Mouse (Mus musculus): ENCODE results near the gene Gstm2.
"Not testable (repeated sequence)": the region's sequence is repeated elsewhere in the genome, so short reads cannot be mapped to it uniquely, and the experiment has no call there.

Gstm2 gene

GRCm38 (mm10) chr3:107986041-107986562 lies at the start of gene Gstm2:
TSS of gene Gstm2 (minus strand) at chr3:107986453.
- no peak for DNase-seq (ENCODE audit: low read depth, low spot score)

GRCm38 (mm10) chr3:108033156-108033555 lies 46.9 kb upstream of the Gstm2 start:
- DNase-seq (ENCODE audit: low read depth, low spot score): no peak

- DNase-seq (ENCODE audit: low read depth, low spot score): no peak
These were observed 45.9 kb upstream of the Gstm2 start for GRCm38 (mm10) chr3:108032113-108032512.

- DNase-seq (ENCODE audit: low read depth, low spot score): no peak
These were observed 42.5 kb upstream of the Gstm2 start for GRCm38 (mm10) chr3:108028641-108029365.

- no peak for DNase-seq (ENCODE audit: low read depth, low spot score)
These were observed 40.3 kb upstream of the Gstm2 start for GRCm38 (mm10) chr3:108026597-108026996.

- DNase-seq (ENCODE audit: low read depth, low spot score): no peak
These were observed 39.8 kb upstream of the Gstm2 start for GRCm38 (mm10) chr3:108026049-108026448.

- DNase-seq (ENCODE audit: low read depth, low spot score): no peak
These were observed 39.1 kb upstream of the Gstm2 start for GRCm38 (mm10) chr3:108025318-108025717.

GRCm38 (mm10) chr3:108022650-108023049 lies 36.4 kb upstream of the Gstm2 start:
- no peak for DNase-seq (ENCODE audit: low read depth, low spot score)

GRCm38 (mm10) chr3:108020351-108021022 lies 34.2 kb upstream of the Gstm2 start:
- not testable (repeated sequence) for DNase-seq (ENCODE audit: low read depth, low spot score)

- DNase-seq (ENCODE audit: low read depth, low spot score): not testable (repeated sequence)
These were observed 33.0 kb upstream of the Gstm2 start for GRCm38 (mm10) chr3:108019226-108019625.

GRCm38 (mm10) chr3:108018190-108018820 lies 32.1 kb upstream of the Gstm2 start:
- no peak for DNase-seq (ENCODE audit: low read depth, low spot score)

GRCm38 (mm10) chr3:108017473-108018189 lies 31.4 kb upstream of the Gstm2 start, which contains the start of gene Gstm1:
TSS of gene Gstm1 (minus strand) at chr3:108017973.
- DNase-seq (ENCODE audit: low read depth, low spot score): peak; percentile 80

GRCm38 (mm10) chr3:108016468-108016867 lies 30.2 kb upstream of the Gstm2 start:
- not testable (repeated sequence) for DNase-seq (ENCODE audit: low read depth, low spot score)

GRCm38 (mm10) chr3:108014974-108015346 lies 28.7 kb upstream of the Gstm2 start:
- no peak for DNase-seq (ENCODE audit: low read depth, low spot score)

- no peak for DNase-seq (ENCODE audit: low read depth, low spot score)
These were observed 28.1 kb upstream of the Gstm2 start for GRCm38 (mm10) chr3:108014098-108014973.

GRCm38 (mm10) chr3:108013331-108013871 lies 27.1 kb upstream of the Gstm2 start:
- DNase-seq (ENCODE audit: low read depth, low spot score): no peak

- no peak for DNase-seq (ENCODE audit: low read depth, low spot score)
These were observed 25.3 kb upstream of the Gstm2 start for GRCm38 (mm10) chr3:108011558-108011957.

GRCm38 (mm10) chr3:108010286-108010685 lies 24.0 kb upstream of the Gstm2 start:
- DNase-seq (ENCODE audit: low read depth, low spot score): no peak

- no peak for DNase-seq (ENCODE audit: low read depth, low spot score)
These were observed 15.8 kb upstream of the Gstm2 start for GRCm38 (mm10) chr3:108002021-108002420.

- no peak for DNase-seq (ENCODE audit: low read depth, low spot score)
These were observed 13.2 kb upstream of the Gstm2 start for GRCm38 (mm10) chr3:107999491-107999890.

All from brain, embryonic 18.5 days (tissue).